Mouse (Mus musculus) cortical plate, adult 2 months (tissue): ENCODE data around the gene Myo1f.

ENCODE experiments used
- CTCF ChIP-seq: fragments of 200-500 bp; IDR thresholded peaks from 2 replicates; pipeline ENCODE4 v1.5.1; 2011; ENCODE audit warnings: mild to moderate bottlenecking, control low read depth, low read length; ENCODE audit not compliant: insufficient read depth; ENCODE audit errors: extremely low read depth
- POLR2A ChIP-seq: fragments of 200-500 bp; IDR thresholded peaks from 2 replicates; pipeline ENCODE4 v1.6.1; 2011; ENCODE audit warnings: mild to moderate bottlenecking, low read length, control low read depth; ENCODE audit not compliant: insufficient read depth; ENCODE audit errors: extremely low read depth

DNA sequence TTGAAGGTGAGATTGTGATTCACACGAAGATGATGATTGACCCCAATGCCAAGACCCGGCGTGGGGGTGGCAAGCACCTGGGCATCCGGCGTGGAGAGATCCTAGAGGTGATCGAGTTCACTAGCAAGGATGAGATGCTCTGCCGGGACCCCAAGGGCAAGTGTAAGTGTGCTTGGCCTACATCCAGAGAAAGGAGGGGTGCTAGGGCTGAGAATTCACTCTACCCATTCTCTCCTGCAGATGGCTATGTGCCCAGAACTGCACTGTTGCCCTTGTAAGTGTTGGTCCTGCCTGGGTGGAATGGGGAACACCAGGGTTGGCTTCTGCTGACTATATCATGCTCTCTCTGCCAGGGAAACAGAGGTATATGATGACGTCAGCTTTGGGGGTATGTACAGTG is 89.6 kb downstream of the Myo1f start:
- TF ChIP-seq POLR2A (no peak), CTCF (no peak)
